Mouse (Mus musculus) ovary, postnatal 10 days (tissue): Measurements from ENCODE around the gene Fsd2.

Source experiments
- DNase-seq: peaks from one replicate; pipeline ENCODE4 v3.0.0; 2022; ENCODE audit warnings: low spot score

The Fsd2 gene

DNA sequence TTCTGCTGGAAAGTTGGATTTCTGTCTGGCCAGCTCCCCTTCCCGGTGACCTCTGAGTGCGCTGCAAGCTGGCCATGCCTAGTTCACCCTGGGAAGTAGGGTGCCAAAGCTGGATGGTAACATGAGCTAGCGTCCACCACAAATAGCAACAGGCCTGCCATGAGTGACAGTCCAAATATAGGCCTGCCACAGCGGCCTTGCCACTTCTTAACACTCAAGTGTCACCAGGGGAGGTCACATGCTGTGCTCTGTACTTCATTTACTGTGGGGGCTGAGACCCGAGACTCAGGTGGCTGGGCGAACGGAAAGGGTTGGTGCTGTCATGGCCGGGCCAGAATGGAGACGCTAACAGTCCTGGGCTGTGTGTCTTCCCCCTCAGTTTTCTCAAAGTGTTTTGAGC is at the start of gene Fsd2:
TSS of gene Fsd2 (minus strand) at position 53 of the 400 bp plus-strand sequence.
- no peak for DNase-seq

GRCm38 (mm10) chr7:81615031-81615430 is 48.3 kb upstream of the Fsd2 start:
- DNase-seq, result no peak

GRCm38 (mm10) chr7:81612856-81613635 is 46.3 kb upstream of the Fsd2 start:
- no peak for DNase-seq

GRCm38 (mm10) chr7:81610125-81610524 is 43.4 kb upstream of the Fsd2 start:
- no peak for DNase-seq

GRCm38 (mm10) chr7:81606452-81606851 is 39.7 kb upstream of the Fsd2 start:
- DNase-seq, result no peak

DNA sequence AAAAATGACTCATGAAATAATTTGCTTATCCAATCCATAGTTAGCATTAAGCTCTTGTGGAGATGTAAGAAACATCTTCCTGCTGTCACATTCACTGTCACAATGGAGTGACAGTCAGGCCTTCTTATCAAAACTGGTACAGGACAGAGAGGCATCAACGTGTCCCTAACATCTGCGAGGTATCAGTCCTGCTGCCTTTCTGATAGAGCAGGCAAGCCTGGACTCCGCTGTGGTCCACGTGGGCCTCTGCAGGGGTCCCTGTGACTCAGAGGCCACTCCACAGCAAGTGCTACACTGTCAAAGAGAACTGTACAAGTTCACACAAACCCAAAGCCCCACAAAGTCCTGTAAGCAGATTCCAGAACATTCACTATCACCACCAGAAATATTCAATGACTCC is 38.7 kb upstream of the Fsd2 start:
- no peak for DNase-seq

- no peak for DNase-seq
Measured at GRCm38 (mm10) chr7:81604991-81605390, 38.2 kb upstream of the Fsd2 start.

GRCm38 (mm10) chr7:81599379-81600280 is 32.9 kb upstream of the Fsd2 start:
- DNase-seq, result no peak

DNA sequence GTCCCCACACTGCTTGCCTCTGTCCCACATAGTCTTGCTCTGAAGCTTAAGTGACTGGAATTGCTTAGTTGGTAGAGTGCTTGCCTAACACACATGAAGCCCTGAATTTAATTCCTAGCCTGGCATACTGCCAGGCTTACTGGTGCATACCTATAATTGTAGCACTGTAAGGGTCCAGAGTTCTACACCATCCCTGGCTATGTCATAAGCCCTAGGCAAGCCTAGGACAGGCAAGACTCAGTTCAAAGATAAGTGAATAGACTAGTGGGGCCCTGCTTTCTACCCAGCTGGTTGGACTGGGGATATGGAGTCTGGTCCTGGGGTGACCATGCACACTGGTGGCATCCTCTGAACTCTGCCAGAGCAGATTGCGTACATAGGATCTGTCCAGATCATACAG is 30.9 kb upstream of the Fsd2 start:
- DNase-seq, result no peak

DNA sequence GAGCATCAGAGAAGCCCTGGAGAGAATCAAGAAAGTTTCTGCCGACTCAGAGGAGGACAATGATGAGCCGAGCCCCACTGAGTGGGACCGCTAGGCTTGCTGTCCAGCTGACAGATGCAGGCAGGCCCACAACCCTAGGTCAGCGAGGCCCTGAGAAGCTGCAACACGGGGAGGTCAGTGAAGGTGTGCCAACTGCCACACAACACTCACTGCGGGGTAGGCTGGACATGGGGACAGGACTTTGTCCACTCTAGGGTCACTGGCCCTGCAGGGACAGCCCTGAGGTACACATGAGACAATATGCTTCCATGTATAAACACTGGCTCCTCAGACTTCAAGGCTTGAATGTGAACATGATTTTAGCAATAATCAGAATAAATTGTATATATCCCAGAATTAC is 29.3 kb upstream of the Fsd2 start:
- DNase-seq, result no peak

- no peak for DNase-seq
Measured at GRCm38 (mm10) chr7:81595056-81595455, 28.3 kb upstream of the Fsd2 start.

- DNase-seq, result no peak
Measured at GRCm38 (mm10) chr7:81593387-81593786, 26.6 kb upstream of the Fsd2 start.

DNA sequence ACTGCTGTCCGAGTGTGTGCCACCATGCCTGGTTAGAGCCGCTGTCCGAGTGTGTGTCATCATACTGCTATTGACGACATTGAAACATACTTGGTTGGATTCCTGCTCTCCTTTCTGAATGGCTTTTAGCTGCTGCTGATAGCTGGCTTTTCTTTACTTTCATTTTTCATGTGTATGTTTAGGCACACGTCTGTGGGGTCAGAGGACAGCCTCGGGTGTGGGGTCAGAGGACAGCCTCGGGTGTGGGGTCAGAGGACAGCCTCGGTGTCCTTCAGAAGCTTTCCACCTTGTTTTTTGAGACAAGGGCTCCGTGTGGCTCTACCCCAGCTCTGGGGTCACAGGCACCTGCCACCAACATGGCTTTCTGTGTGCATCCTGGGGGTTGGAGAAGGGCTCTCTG is 25.9 kb upstream of the Fsd2 start:
- no peak for DNase-seq

DNA sequence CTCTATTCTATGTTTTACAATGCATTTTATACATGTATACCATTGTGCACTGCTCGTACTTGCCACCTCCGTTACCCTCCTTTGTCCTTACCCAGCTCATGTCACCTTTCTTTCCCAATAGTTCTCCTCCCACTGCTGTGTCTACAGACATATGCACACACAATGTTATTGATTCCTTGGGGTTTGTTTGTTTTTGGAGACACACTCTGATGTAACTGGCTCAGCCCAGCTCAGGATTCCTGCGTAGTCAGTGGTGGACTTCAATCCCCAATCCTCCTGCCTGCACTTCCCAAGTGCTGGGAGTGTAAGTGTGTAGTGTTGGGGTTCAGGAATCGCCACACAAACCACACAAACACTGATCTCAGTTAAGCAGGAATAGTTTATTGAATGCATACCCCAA is 20.5 kb upstream of the Fsd2 start:
- DNase-seq, result no peak

DNA sequence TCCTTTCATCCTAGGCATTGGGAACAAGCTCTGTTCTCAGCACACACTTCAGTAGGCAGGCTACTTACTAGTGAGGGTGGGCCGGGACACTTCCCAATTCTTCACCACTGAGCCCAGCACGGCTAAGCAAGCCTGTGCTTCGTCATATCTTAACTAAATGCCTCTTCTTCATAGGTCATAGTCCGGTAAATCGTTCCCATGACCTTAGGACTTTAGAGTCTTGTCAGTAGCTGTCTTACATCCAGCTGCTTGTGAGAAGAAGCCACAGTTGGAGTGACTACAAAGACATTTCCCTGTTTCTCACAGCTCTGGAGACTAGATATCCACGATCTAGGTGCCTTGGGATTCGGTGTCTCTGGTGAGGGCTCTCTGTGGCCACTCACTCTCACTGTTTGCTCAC is 18.6 kb upstream of the Fsd2 start:
- DNase-seq, result no peak

DNA sequence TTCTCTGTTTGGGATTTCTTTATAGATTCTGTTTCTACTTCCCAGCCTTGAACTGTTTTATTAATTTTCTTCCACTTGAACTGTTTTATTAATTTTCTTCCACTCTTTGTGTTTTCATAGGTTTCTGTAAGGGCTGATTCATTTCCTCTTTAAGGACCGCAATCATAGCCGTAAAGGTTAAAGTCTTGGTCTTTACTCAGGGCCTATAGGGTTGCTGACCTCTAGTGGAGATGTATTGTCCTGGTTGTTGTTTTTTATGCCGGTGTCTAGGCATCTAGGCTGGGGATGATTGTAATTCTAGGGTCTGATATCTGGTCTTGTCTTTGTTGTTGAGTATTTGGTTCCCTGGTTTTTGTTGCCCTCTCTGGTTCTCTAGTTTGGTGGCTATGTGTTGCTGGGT is 16.8 kb upstream of the Fsd2 start:
- no peak for DNase-seq

DNA sequence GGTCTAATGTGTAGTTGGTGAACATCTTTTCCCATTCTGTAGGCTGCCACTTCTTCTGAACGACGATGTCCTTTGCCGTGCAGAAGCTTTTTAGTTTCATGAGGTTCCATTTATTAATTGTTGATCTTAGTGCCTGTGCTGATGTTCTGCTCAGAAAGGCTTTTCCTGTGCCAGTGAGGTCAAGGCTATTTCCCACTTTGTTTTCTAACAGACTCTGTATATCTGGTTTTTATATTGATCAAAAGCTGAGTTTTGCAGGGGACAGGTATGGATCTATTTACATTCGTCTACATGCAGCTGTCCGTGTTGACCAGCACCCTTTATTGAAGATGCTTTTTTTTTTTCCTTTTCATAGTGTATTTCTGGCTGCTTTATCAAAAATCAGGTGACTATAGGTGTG is 12.6 kb upstream of the Fsd2 start:
- DNase-seq, result no peak

DNA sequence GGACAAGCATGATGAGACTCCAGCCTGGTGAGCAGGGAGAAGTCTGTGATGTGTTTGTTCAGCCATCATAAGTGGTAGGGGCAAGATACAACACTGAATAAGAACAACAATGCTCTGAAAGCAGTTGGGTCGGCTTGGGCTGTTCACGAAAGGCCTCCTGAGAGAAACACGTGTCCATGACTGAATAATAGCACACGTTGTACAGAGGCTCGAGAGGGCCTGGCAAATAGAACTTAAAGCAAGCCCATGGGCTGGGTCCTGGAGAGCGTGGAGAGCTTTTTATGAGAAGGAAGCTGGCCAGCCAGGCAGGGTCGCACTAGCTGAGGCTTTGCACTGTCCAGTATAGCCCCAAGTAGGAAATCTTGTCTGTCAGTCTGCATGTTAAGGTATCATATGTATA is 11.7 kb upstream of the Fsd2 start:
- DNase-seq, result no peak

GRCm38 (mm10) chr7:81577872-81578271 is 11.1 kb upstream of the Fsd2 start:
- no peak for DNase-seq

DNA sequence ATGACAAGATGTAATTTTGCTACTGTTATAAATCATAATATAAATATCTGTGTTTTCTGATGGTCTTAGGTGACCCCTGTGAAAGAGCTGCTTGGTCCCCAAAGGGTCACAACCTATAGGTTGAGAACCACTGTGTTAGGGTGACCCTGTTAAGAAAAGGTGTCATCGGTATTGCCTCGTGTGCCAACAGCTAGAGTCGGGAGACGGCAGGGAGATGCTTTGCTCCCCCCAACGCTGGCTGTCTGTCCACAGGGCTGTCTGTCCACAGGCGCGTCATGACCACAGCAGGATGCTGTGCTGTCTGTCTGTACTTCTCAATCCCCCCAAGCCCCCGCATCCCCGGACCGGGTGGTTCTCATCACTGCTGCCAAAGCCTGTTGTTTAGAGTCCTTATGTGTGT is 8.9 kb upstream of the Fsd2 start:
- DNase-seq, result no peak

DNA sequence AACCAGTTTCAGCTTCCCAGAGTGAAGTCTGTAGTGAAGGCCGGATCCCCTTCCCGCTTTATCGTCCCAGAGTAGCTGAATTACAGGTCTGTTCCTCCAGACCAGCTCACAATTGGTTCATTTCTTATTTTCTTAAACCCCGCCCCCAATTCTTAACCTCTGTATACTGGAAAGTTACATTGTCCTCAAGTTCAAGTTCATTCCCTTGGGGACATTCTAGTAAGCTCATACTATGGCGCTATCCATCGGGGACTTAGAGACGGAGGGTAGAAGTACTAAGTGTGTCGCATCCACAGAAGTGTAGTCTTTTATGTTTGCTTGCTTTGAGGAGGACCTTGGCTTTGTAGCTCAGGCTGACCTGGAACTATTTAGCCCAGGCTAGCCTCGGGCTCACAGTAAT is 7.1 kb upstream of the Fsd2 start:
- DNase-seq, result no peak

DNA sequence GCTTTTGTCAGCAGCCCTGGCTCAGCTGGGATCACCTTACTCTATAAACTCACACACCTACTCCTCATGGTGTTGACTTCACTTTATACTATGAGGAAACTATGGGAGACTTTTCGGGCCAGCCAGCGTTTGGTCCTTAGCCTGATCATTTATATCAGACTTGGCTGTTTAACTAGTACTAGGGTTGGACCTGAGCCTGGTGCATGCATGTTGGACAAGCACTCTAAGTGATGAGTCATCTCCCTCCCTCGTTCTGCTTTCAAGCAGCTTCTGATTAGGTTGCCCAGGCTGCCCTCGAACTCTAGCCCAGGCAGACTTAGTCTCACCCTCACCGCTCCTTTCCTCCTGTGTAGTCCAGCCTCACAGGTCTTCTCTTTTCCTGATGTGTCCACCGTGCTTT is 6.7 kb upstream of the Fsd2 start:
- no peak for DNase-seq

DNA sequence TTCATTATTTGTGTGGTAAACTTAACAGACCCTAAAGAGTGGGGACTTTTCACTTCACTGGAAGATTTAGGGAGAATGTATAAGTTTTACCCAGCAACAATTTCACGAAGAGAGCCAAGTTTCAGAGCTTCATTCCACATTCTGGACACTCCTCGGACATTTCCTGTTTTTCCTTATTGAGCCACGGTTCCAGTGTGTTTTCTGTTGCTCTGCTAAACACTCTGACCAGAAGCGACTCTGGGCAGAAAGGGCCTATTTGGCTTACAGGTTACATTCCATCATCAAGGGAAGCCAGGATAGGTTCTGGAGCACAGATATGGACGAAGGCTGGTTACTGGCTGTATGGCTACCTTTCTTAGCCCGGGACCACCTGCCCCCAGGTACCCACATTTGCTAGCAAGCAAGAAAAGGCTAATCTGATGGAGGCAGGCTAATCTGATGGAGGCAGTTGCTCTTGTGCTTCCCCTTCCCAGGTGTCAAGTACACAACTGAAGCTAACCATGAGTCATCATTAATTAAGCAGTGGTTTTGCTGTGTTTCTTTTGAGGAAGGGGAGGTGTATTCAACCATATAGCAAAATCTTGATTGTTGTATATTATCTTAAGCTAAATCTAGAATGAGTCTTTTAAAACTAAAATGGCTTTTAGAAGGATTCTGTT is 6.0 kb upstream of the Fsd2 start:
- DNase-seq, result no peak
